In the genomic region with DNA sequence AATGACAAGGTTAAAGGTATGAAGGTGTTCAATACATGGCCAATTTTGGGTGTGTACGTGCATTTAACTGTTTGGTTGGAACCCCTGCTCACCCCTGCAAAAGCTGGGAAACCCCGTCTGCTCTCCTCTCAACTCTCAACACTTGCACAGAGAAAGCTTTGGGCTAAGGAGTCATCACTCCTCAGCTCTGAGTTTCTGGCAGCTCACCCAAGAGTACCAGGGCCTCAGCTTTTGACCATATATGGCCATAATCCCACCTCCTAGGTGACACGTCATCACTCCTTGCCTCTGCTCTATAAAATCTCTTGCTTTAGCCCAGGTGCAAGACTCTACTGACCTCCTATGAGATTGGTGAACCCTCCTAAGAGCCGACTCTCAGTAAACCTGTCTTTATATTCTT, we compare ENCODE assay signal across 26 mouse cellular contexts. TPM values are rescaled to one million over a fixed set of nuclear protein-coding genes. Genes with fewer than 3 reads are reported as not detected.
DNase-seq lines count a peak whose midpoint lies in the region; ATAC-seq and TF ChIP-seq lines count a peak whose summit lies in the region.
"Had no signal": no experiment of that assay in that cellular context is flagged by ENCODE, and none has a peak within 500 bp of the region (broad histone marks: within the 10 kb centered on the region; RNA-seq: fewer than 3 reads in every experiment).

No protein-coding gene starts in this region.

- H3K4me3 ChIP-seq in neural tube, embryonic 15.5 days (replicated peaks) = no peak overlapping the region
- no peak overlapping the region for H3K4me3 ChIP-seq in myocyte
- H3K4me3 ChIP-seq in hindbrain, embryonic 11.5 days (ENCODE audit: low read depth, low read length) = no peak overlapping the region
- H3K4me3 ChIP-seq in limb, embryonic 10.5 days = no peak overlapping the region
- H3K4me3 ChIP-seq: embryonic facial prominence, embryonic 13.5 days; embryonic facial prominence, embryonic 15.5 days; erythroblast, embryonic 14.5 days; forebrain, embryonic 10.5 days; forebrain, embryonic 12.5 days had no signal

- 87% methylated on average over 4 of the region's 4 CpGs for WGBS in neural tube, embryonic 15.5 days
- 72% methylated on average over 4 of the region's 4 CpGs for WGBS in hindbrain, embryonic 11.5 days
- WGBS in limb, embryonic 10.5 days = 79% methylated on average over 4 of the region's 4 CpGs

- no peaks in the 10 kb centered on the region for H3K9me3 ChIP-seq in neural tube, embryonic 15.5 days (replicated peaks)
- no peaks in the 10 kb centered on the region for H3K9me3 ChIP-seq in hindbrain, embryonic 11.5 days (ENCODE audit: control insufficient read depth, low read length)
- no peaks in the 10 kb centered on the region for H3K9me3 ChIP-seq in limb, embryonic 10.5 days (replicated peaks)
- H3K9me3 ChIP-seq: embryonic facial prominence, embryonic 13.5 days; embryonic facial prominence, embryonic 15.5 days; forebrain, embryonic 10.5 days; forebrain, embryonic 12.5 days had no signal

- no peak overlapping the region for H3K9ac ChIP-seq in neural tube, embryonic 15.5 days (replicated peaks)
- H3K9ac ChIP-seq in hindbrain, embryonic 11.5 days (ENCODE audit: low read depth, low read length) = no peak overlapping the region
- H3K9ac ChIP-seq: embryonic facial prominence, embryonic 13.5 days; embryonic facial prominence, embryonic 15.5 days; forebrain, embryonic 12.5 days had no signal

- H3K36me3 ChIP-seq in neural tube, embryonic 15.5 days = no peaks in the 10 kb centered on the region
- no peaks in the 10 kb centered on the region for H3K36me3 ChIP-seq in myocyte (ENCODE audit: control insufficient read depth, insufficient read depth)
- no peaks in the 10 kb centered on the region for H3K36me3 ChIP-seq in hindbrain, embryonic 11.5 days (ENCODE audit: control insufficient read depth, insufficient read depth, low read length)
- H3K36me3 ChIP-seq in limb, embryonic 10.5 days = no peaks in the 10 kb centered on the region
- H3K36me3 ChIP-seq: embryonic facial prominence, embryonic 13.5 days; embryonic facial prominence, embryonic 15.5 days; forebrain, embryonic 10.5 days; forebrain, embryonic 12.5 days; G1E had no signal

- H3K79me2 ChIP-seq in myocyte (ENCODE audit: control insufficient read depth, insufficient read depth) = no peaks in the 10 kb centered on the region

- no peak for TF ChIP-seq POLR2A in myocyte (IDR thresholded peaks at IDR 0.05; ENCODE audit: insufficient read length, low read depth)

- no peak overlapping the region for H3K4me2 ChIP-seq in neural tube, embryonic 15.5 days
- H3K4me2 ChIP-seq in myocyte (ENCODE audit: low read depth) = no peak overlapping the region
- no peak overlapping the region for H3K4me2 ChIP-seq in hindbrain, embryonic 11.5 days (replicated peaks; ENCODE audit: low read depth, low read length)
- H3K4me2 ChIP-seq: embryonic facial prominence, embryonic 13.5 days; embryonic facial prominence, embryonic 15.5 days; forebrain, embryonic 12.5 days had no signal

- no peak overlapping the region for H3ac ChIP-seq in myocyte (ENCODE audit: control insufficient read depth, insufficient read length)

- no peak for ATAC-seq in neural tube, embryonic 15.5 days (ENCODE audit: low FRiP score)
- ATAC-seq in hindbrain, embryonic 11.5 days (ENCODE audit: low FRiP score) = no peak
- ATAC-seq: activated CD4-positive, CD25-positive, alpha-beta regulatory T cell, adult 4 months; CD4-positive, CD25-positive, alpha-beta regulatory T cell, adult 4 months; forebrain, embryonic 14.5 days; forebrain, embryonic 16.5 days had no signal

- no peak overlapping the region for H3K27ac ChIP-seq in neural tube, embryonic 15.5 days (replicated peaks)
- H3K27ac ChIP-seq in hindbrain, embryonic 11.5 days (ENCODE audit: low read depth, low read length) = no peak overlapping the region
- no peak overlapping the region for H3K27ac ChIP-seq in limb, embryonic 10.5 days
- H3K27ac ChIP-seq: embryonic facial prominence, embryonic 13.5 days; embryonic facial prominence, embryonic 15.5 days; forebrain, embryonic 10.5 days; forebrain, embryonic 12.5 days had no signal

- peaks cover 12% of the 10 kb centered on the region for H3K4me1 ChIP-seq in neural tube, embryonic 15.5 days
- H3K4me1 ChIP-seq in hindbrain, embryonic 11.5 days (replicated peaks; ENCODE audit: control insufficient read depth, insufficient read depth, low read length) = no peaks in the 10 kb centered on the region
- peaks cover 15% of the 10 kb centered on the region for H3K4me1 ChIP-seq in limb, embryonic 10.5 days

- peak; percentile 7 for DNase-seq in neural tube, embryonic 10.5 days (ENCODE audit: extremely low spot score, low spot score)
- DNase-seq in NIH3T3 (ENCODE audit: low read depth) = peak; percentile 46
- DNase-seq in hindbrain, embryonic 11.5 days (ENCODE audit: low spot score) = no peak
- DNase-seq in limb, embryonic 10.5 days (ENCODE audit: low spot score) = no peak
- DNase-seq: adrenal gland, adult 8-10 months; adrenal gland, postnatal 25 days; B cell, adult 2 months; cerebellum, adult 11 months; cerebellum, adult 18-20 months; cerebellum, adult 8-10 months; cerebellum, adult 9-11 months; cerebellum, postnatal 14 days; cerebellum, postnatal 36 days; embryo, embryonic 11 days had no signal

- H3K27me3 ChIP-seq in neural tube, embryonic 15.5 days (replicated peaks) = peaks cover 19% of the 10 kb centered on the region
- peaks cover 7% of the 10 kb centered on the region for H3K27me3 ChIP-seq in myocyte (ENCODE audit: control insufficient read depth, insufficient read depth, insufficient read length)
- peaks cover 2% of the 10 kb centered on the region; the same call in 1 of the 2 replicates for H3K27me3 ChIP-seq in hindbrain, embryonic 11.5 days (ENCODE audit: control insufficient read depth, insufficient read depth, low read length)
- peaks cover 29% of the 10 kb centered on the region for H3K27me3 ChIP-seq in limb, embryonic 10.5 days (ENCODE audit: low read depth, poor library complexity, severe bottlenecking)

TF ChIP-seq in myocyte, 11 proteins besides CTCF, POLR2A, EP300 and RAD21:
- TF ChIP-seq SRF (IDR thresholded peaks at IDR 0.05; ENCODE audit: control insufficient read depth, insufficient read length, low read depth) (peak; percentile 62), MYOG (IDR thresholded peaks at IDR 0.05; ENCODE audit: control insufficient read depth in 1 of 3, insufficient read depth in 1 of 3, insufficient read length in 2 of 3, low read depth in 2 of 3) (no peak)
TF ChIP-seq in myocyte: peak in this region for 1.

RNA-seq across cellular contexts. Expression of gene Abtb2, which starts 5.2 kb away (rescaled TPM):
- polyA plus RNA-seq in neural tube, embryonic 15.5 days (2015; fragmentation: Nextera tagmentation; extraction: Ambion mirVana) = 10.8 and 11.5 TPM in 2 replicates
- polyA plus RNA-seq in myocyte (2012; fragmentation: generic; extraction: Trizol) = 16.1 TPM
- 13.9 and 14.6 TPM in 2 replicates for polyA plus RNA-seq in hindbrain, embryonic 11.5 days (2014; fragmentation: Nextera tagmentation; extraction: Ambion mirVana)
- polyA plus RNA-seq in limb, embryonic 10.5 days (2016; fragmentation: Nextera tagmentation; extraction: Ambion mirVana) = 14.2 and 17.6 TPM in 2 replicates
- polyA plus RNA-seq: G1E had no signal

Comparison
In these comparisons a context has a peak if more than half of its experiments do, and no peak if none do; other contexts are left out.
1. DNase-seq: peak in neural tube, embryonic 10.5 days (single experiment) and NIH3T3 (single experiment); none in hindbrain, embryonic 11.5 days (single experiment) and limb, embryonic 10.5 days (single experiment).